Mouse (Mus musculus): ENCODE results near the gene Nck2.

GRCm38 (mm10) chr1:43601054-43601453 lies 156.7 kb downstream of the Nck2 start:
- no peak for TF ChIP-seq GATA1 (IDR thresholded peaks at IDR 0.05; ENCODE audit: borderline replicate concordance, low read length)
- no peak for TF ChIP-seq FLI1 (IDR thresholded peaks at IDR 0.05; ENCODE audit: low read length)

All from megakaryocyte, embryonic 14.5 days (primary cell).